Mouse (Mus musculus) left cerebral cortex, postnatal 36 days (tissue): ENCODE results near the gene Nxn. TPM values are rescaled to one million over a fixed set of nuclear protein-coding genes. Genes with fewer than 3 reads are reported as not detected.
A peak's percentile ranks its signal among the peaks of the same experiment; 100 is the strongest.

ENCODE experiments used
- DNase-seq, 2 experiments: peaks; one replicate each; pipeline ENCODE4 v3.0.0; 2021 to 2022; ENCODE audit warnings: low spot score in 2 of 2, mixed read lengths in 1 of 2
- intact Hi-C: fragments of 180-260 bp; cut with DNase I; formaldehyde crosslinking; loops from one replicate; pipeline ENCODE4 v1.15.1; 2025
- total RNA-seq, 2 experiments: library from RNA; stranded (reverse); gene quantifications; 2 replicates each; pipeline ENCODE4 v1.2.3; 2021

Gene Nxn
- total RNA-seq, 2 experiments from 2014 or later = 11.0 to 11.6 TPM

- intact Hi-C loops = no loop called here
These were observed 57.8 kb downstream of the Nxn start for GRCm38 (mm10) chr11:76341163-76341562.

DNA sequence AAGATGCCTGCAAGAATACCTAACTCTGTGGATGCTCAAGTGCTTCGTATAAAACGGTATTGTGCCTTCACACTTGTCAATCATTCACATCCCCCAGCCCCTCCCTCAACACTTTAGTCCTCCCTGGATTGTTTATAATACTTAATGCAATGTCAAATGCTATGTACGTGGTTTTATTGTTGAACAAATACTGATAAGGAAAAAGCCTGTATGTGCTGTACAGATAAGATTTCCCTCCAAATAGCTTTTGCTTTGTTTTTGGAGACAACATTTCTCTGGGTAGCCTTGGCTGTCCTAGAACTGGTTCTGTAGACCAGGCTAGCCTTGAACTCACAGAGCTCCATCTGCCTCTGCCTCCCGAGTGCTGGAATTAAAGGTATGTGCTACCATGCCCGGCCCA, 59.1 kb downstream of the Nxn start:
- no peak for DNase-seq
- intact Hi-C loops = no loop called here

More at GRCm38 (mm10) chr11:76341163-76341562, 57.8 kb downstream of the Nxn start:
- no peak for DNase-seq

DNA sequence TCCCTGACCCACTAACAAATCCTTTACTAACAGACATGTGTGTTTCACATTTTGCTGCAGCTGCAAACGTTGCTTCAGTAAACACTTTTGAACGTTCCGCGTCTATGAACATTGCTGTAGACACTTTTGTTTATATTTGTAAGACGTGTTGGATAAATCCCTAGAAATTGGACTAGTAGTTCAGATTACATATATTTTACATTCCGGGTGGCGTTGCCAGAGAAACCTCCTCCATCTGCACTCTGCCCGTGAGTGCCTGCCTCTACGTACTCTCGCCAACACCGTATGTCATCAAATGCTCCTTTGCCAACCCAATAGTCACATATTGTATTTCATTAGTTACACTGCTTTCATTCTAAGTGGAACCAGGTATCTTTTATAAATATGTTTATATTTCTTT, 59.8 kb downstream of the Nxn start:
- no peak for DNase-seq
- intact Hi-C loops = no loop called here

DNA sequence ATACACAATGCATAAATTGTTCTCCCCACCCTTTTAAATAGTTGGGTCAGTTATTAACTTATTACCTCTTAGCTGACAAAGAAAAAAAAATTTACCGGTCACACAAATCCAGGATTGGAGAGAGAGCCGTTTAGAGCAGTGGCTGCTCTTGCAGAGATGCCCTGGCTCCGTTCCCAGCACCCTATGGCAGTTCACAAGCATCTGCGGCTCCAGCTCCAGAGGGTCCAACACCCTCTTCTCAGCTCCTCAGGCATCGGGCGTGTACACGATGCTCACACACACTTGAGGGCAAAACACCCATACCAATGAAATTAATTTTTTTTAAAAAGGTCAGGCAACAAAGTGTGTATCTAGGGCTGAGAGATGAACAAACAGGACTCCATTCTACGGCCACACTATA, 60.3 kb downstream of the Nxn start:
- DNase-seq = no peak
- intact Hi-C loops = no loop called here

GRCm38 (mm10) chr11:76337764-76338163, 61.2 kb downstream of the Nxn start:
- intact Hi-C loops = no loop called here
- DNase-seq = no peak

- no peak for DNase-seq
- intact Hi-C loops = no loop called here
These were observed 61.7 kb downstream of the Nxn start for GRCm38 (mm10) chr11:76337236-76337635.

- DNase-seq = no peak
- intact Hi-C loops = no loop called here
These were observed 62.7 kb downstream of the Nxn start for GRCm38 (mm10) chr11:76336224-76336623.

DNA sequence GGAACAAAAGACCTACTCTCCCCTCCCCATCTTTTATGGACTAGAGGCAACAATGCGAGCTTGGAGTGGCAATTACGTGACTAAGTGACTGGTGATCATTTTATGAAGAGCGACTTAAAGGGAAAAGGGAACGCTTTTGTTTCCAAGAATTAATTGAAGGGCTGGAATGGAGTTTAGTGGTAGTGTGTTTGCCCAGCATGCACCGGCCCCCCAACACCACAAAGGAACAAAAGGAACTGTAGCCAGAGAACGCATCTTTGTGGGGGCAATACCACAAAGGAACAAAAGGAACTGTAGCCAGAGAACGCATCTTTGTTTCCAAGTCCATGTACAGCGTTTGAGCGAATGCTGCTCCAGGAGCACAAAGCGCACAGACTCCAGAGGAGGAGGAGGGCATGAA, 64.0 kb downstream of the Nxn start:
- intact Hi-C loops = no loop called here
- DNase-seq = no peak

DNA sequence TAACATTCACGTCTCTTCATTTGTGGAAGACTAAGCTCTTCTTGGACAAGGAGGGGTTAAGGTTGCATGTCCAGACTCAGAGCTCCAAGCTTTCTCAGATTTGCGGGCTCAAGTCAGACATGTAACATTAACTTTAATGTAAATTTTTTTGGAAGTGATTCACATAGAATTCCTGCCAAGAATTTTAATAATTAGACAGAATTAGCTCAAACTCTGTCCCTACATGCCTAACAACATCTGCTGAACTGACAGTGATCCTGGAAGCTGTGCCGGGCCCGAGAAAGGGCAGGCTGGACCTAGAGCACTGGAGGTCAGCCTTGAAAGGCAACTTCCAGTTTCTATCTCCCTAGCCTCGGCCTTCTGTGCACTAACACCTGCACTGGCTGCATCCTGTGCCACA, 66.7 kb downstream of the Nxn start:
- DNase-seq = no peak
- intact Hi-C loops = no loop called here

GRCm38 (mm10) chr11:76328522-76329290, 70.2 kb downstream of the Nxn start:
- DNase-seq = no peak
- intact Hi-C loops = no loop called here

GRCm38 (mm10) chr11:76328084-76328483, 70.9 kb downstream of the Nxn start:
- DNase-seq = no peak
- intact Hi-C loops = no loop called here

DNA sequence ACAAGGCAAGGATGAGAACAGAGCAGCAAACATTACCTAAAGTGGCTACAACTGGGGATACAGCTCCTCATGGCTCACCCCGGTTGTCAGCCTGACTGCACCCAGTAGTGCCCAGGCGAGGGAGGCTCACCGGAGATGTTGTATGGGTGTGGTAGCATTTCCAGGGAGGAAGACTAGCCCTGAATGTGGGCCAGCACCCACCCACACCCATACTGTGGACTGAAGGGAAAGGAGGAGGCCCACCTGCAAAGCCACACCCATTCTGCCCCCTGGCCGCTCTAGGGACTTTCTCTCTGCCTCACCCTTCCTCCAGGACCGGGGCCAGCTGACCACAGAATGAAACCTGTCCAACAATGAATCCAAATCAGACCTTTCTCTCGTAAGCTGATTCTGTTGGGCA, 72.3 kb downstream of the Nxn start:
- intact Hi-C loops = no loop called here
- no peak for DNase-seq

DNA sequence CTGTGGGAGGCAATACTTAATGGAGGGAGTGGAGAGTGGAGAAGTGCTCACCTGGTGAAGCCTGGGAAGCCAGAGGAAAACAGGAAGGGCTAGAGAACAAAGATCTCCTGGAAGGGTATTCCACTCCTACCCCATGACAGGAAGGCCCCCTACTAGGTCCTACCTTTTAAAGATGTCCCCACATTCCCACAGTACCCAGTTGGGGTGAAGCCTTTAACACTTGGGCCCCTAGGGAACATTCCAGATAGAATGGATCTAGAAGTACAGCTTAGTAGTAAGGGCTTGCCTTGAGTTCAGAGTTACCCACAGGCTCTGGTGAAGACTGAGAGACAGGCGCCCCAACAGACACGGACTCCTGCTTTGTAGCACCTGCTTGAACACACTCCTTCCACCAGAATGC, 72.9 kb downstream of the Nxn start:
- no peak for DNase-seq
- intact Hi-C loops = no loop called here

DNA sequence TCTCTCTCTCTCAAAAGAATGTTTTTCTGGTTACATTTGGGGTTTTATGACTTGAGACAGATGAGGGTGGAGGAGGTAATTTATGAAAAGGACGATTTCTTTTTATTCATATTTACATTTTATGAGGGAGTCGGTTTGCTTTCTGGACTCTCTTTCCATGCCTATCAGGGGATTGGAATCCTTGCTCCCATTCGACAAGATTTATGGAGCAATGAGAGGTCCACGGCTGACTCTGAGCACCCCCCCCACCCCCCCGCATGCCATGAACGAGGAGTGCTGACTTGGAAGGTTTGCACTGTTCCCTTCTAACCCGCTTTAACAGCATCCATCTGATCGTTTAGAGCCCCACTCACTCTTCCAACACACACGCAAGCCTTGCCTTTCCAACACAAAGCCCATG, 74.1 kb downstream of the Nxn start:
- no peak for DNase-seq
- intact Hi-C loops = no loop called here

DNA sequence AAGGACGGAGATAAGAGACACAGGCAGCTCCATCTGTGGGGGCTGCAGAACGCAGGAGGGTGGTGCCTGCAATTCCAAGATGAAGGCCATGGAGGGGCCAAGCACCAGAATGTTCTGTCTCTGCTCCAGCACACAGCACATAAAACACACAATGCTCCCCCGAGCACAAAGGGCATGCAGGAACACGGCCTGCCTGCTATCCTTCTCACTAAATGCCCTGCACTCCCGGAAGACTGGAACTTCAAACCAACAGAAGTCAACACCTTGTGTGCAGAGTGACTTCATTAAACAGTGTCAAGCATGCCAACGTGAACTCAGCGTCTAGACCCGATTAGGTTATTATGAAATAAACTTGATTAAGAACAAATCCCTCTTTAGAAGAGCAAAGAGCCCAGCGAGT, 74.7 kb downstream of the Nxn start:
- intact Hi-C loops = no loop called here
- DNase-seq = no peak

DNA sequence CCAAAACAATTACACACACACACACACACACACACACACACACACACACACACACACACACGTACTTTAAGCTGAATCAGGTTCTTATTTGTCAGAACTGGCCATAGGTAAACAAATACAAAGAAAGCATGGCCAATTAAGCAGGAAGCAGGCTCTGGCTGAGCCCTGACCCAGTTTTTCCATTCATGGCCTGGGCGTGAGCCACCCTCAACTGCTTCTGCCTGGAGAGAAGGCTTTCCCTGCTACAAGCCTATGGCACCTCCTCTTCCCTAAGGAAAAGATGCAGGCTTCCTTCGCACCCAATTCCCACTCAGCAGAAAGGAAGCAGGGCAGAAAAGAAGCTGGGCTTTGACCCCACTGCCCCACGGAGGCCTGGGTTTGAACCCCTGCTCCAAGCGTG, 76.0 kb downstream of the Nxn start:
- intact Hi-C loops = no loop called here
- no peak for DNase-seq

DNA sequence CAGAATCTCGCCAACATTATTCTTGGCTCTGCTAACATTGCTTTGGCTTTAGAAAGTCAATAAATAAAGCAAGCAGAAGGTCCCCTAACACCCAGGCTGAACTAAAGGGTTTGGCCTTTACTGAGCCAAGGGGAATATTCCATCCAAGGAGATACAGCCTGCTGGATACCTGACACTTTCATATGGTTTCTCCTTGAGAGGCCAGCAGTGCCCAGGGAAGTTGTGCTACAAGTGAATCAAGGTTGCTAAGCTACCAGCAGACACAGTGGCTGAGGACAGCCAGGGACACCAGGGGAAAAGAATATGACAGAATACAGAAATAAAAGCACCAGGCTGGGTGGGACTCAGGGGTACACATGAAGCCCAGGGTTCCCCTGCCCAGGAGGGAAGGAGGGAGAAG, 76.9 kb downstream of the Nxn start:
- intact Hi-C loops = no loop called here
- DNase-seq = peak in 1 of 2 experiments; percentile 6

DNA sequence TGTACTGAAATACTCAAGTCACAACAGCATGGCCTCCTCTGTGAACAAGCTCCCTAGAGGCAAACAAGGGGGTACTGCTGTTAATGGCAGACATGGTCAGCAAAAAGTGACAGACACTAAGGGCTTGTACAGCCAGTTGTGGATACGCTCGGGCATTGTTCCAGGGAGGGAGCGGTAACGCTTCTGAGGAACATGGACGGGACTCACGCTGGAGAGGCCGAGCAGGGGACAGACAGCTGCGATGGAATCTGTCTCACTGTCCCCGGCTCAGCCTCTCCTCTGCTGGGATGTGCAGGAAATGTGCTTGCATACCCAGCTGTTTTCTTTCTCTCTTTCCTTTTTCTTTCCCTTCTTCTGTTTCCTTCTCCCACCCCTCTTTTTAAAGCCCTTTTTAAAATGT, 78.5 kb downstream of the Nxn start:
- no peak for DNase-seq
- intact Hi-C loops = no loop called here

DNA sequence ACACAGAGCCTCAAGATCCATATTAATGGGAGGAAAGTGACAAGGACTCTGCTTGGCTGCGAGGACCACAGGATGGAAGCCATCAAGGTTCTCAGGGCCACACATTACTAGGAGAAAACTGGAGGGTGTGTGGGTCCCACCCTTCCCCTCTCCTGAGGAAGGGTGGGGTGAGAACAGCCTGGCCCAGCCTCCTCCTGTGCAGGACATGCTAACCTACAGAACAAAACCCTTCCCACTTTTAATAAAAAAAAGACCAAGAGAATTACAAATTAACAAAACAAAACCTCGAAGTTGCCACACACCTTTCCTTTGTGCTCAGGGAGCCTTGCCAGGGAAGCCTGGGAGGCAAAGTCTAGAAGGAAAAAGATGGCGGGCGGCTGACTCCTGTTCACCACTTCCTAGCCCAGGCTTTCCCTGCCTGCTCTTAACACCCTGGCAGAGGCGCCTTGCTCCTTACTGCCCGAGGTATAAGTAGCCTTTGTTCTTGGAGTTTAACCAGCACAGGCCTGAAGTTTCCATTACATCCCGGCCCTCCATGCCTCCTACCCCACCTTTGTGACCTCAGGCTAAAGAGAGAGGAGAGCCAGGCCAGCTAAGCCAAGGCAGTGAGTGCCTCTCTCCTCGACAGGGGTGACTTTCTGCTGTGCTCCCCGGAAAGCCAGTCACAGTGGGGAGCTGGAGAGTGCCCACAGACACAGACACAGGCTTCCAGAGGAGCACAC, 79.1 kb downstream of the Nxn start:
- intact Hi-C loops = loop anchor here (5.0 kb wide), 1 partner anchor 48 kb away; no protein-coding TSS in a partner anchor
- no peak for DNase-seq

- no peak for DNase-seq
- intact Hi-C loops = loop anchor here (5.0 kb wide), 1 partner anchor 46 kb away; no protein-coding TSS in a partner anchor
These were observed 81.0 kb downstream of the Nxn start for GRCm38 (mm10) chr11:76317904-76318303.

- no peak for DNase-seq
- intact Hi-C loops = loop anchor here (5.0 kb wide), 1 partner anchor 44 kb away; no protein-coding TSS in a partner anchor
These were observed 83.0 kb downstream of the Nxn start for GRCm38 (mm10) chr11:76315785-76316444.
